Comparison of ENCODE assay signal across 8 mouse cellular contexts in genomic region chr4:40970842-40971701, GRCm38 (mm10). TPM values are rescaled to one million over a fixed set of nuclear protein-coding genes. Genes with fewer than 3 reads are reported as not detected.
DNase-seq lines count a peak whose midpoint lies in the region; ATAC-seq lines count a peak whose summit lies in the region.

Gene Nfx1, plus strand, starts transcription at chr4:40970906.

- peaks cover 10% of the 10 kb centered on the region; the same call in 1 of the 2 replicates for H3K4me1 ChIP-seq in intestine, embryonic 14.5 days (replicated peaks; ENCODE audit: control insufficient read depth, insufficient read depth, low read length)

- under 1% methylated on average over 64 of the region's 85 CpGs for WGBS in intestine, embryonic 14.5 days

- intact Hi-C loops in left cerebral cortex, postnatal 14 days (cut with DNase I), result no loop called here

- peak within 1 kb of the TSS; percentile 89 for H3K27ac ChIP-seq in intestine, embryonic 14.5 days (ENCODE audit: low read depth)

- peak within 1 kb of the TSS; percentile 71 for H3K4me2 ChIP-seq in intestine, embryonic 14.5 days (ENCODE audit: low read length)

- H3K9ac ChIP-seq in intestine, embryonic 14.5 days (ENCODE audit: low read length), result peak within 1 kb of the TSS; percentile 80

- H3K27me3 ChIP-seq in intestine, embryonic 14.5 days (replicated peaks; ENCODE audit: control insufficient read depth, insufficient read depth, low read length), result no peaks in the 10 kb centered on the region

- peak within 1 kb of the TSS; percentile 73 for H3K4me3 ChIP-seq in intestine, embryonic 14.5 days (ENCODE audit: low read depth, low read length)

- ATAC-seq in intestine, embryonic 14.5 days (replicated peaks; ENCODE audit: low FRiP score, low TSS enrichment, low read depth), result peak; percentile 96

- peak; percentile 97 to 99 for DNase-seq in adrenal gland, adult (ENCODE audit: inconsistent age in 2 of 2, low spot score in 1 of 2)
- DNase-seq in embryo, embryonic 10.5 days (ENCODE audit: low spot score), result peak; percentile 98
- peak; percentile 94 for DNase-seq in gastrocnemius, postnatal 25 days
- peak; percentile 95 for DNase-seq in intestine, embryonic 14.5 days (ENCODE audit: low spot score)
- DNase-seq in left cerebral cortex, postnatal 14 days (ENCODE audit: low spot score in 2 of 2), result peak; percentile 97
- DNase-seq in mesoderm, embryonic 11.5 days (ENCODE audit: low read depth, low spot score), result peak; percentile 95
- DNase-seq in right cerebral cortex, postnatal 36 days (ENCODE audit: low spot score in 2 of 2), result peak; percentile 97
- peak; percentile 95 for DNase-seq in yolk sac, embryonic 10.5 days (ENCODE audit: low spot score)

- H3K36me3 ChIP-seq in intestine, embryonic 14.5 days (ENCODE audit: control insufficient read depth, insufficient read depth, low read length), result peaks cover 28% of the 10 kb centered on the region

- no peaks in the 10 kb centered on the region for H3K9me3 ChIP-seq in intestine, embryonic 14.5 days (ENCODE audit: control insufficient read depth, low read length)

RNA-seq across cellular contexts. Expression of gene Nfx1, which starts in this region (rescaled TPM):
- 10 to 100 TPM; 15.7 to 17.0 TPM for total RNA-seq in gastrocnemius, postnatal 25 days (2021)
- polyA plus RNA-seq in intestine, embryonic 14.5 days (2014; fragmentation: Nextera tagmentation; extraction: Ambion mirVana), result 94.7 and 102 TPM in 2 replicates
- total RNA-seq in left cerebral cortex, postnatal 14 days (2021), result 10 to 100 TPM; 59.1 to 62.0 TPM

Comparison
In these comparisons a context has a peak if more than half of its experiments do, and no peak if none do; other contexts are left out.
1. Peak in every context shown above with its lines: DNase-seq, ATAC-seq, H3K4me3 ChIP-seq and H3K27ac ChIP-seq.